Mouse (Mus musculus): ENCODE results near the gene Ydjc. TPM values are rescaled to one million over a fixed set of nuclear protein-coding genes. Genes with fewer than 3 reads are reported as not detected.

The Ydjc gene
- polyA plus RNA-seq, 1 experiment from 2014 or later = 19.8 TPM

- Histone ChIP-seq H3K27me3 (ENCODE audit: control insufficient read depth, insufficient read depth, low read length) (no peaks in the 10 kb centered on the region), H3K36me3 (ENCODE audit: control insufficient read depth, insufficient read depth, low read length) (no peaks in the 10 kb centered on the region), H3K9me3 (ENCODE audit: control insufficient read depth, low read length) (no peaks in the 10 kb centered on the region), H3K9ac (ENCODE audit: low read length) (peak overlapping the region; percentile 62), H3K27ac (replicated peaks) (peak overlapping the region; percentile 67), H3K4me3 (ENCODE audit: low read depth, low read length) (peak overlapping the region; percentile 76), H3K4me1 (replicated peaks; ENCODE audit: control insufficient read depth, insufficient read depth) (0 out of 2 replicates have a peak, but pooled peaks cover 2% of the 10 kb centered on the region), H3K4me2 (replicated peaks; ENCODE audit: low read depth) (peak overlapping the region; percentile 99)
- WGBS = 3% methylated on average over 43 of the region's 43 CpGs
- ATAC-seq (ENCODE audit: low FRiP score, low TSS enrichment) (no peak), DNase-seq (ENCODE audit: low spot score) (peak; percentile 50)
- TF ChIP-seq CTCF (IDR thresholded peaks at IDR 0.05; ENCODE audit: low read depth) (no peak; the same call in 1 of the 2 replicates), EP300 (optimal IDR thresholded peaks at IDR 0.05) (no peak)
Measured at GRCm38 (mm10) chr16:17131191-17132088, 13.0 kb upstream of the Ydjc start.

DNA sequence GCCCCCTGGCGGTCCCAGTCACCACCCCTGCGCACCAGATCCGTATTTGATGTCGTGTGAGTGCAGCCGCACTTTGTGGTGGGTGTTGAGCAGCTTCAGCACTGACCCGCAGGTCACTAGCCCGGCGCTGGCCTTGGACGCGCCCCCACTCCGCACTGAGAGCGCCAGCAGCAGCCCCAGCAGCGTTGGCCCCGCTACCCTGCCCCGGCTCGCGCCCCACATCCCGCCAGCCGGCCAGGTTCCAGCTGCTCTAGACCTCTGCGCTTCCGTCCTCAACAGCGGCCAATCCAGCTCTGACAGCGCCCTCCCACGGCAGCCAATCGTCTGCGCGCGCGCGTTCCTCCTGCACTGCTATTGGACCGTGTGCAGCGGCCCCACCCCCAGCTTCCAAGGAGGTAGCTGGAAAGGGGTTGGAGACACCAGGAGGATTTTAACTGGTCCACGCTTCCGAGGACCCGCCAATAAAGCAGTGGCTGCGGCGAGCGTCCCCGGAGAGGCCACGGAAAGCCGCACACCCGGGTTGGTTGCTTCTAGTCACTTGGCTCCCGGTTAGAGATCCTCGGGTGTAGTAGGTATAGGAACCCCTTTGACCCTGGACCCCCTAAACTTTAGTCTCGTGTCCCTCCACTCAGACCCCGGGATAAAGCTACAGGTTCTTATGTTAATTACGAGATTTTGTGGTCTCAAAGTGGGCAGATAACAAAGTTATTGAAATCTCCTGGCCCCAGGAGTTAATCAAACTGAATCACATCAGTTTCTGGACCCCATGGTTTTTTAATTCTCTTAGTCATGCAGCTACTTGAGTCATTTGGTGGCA lies 12.1 kb upstream of the Ydjc start, which contains the start of gene Sdf2l1:
Sdf2l1 (minus strand) TSS at position 295 of the 817 bp plus-strand sequence.
- DNase-seq (ENCODE audit: low spot score) (peak; percentile 99), ATAC-seq (ENCODE audit: low FRiP score, low TSS enrichment) (peak; percentile 99)
- Histone ChIP-seq H3K4me3 (ENCODE audit: low read depth, low read length) (peak within 1 kb of the TSS; percentile 76), H3K36me3 (ENCODE audit: control insufficient read depth, insufficient read depth, low read length) (no peaks in the 10 kb centered on the region), H3K9me3 (ENCODE audit: control insufficient read depth, low read length) (no peaks in the 10 kb centered on the region), H3K4me1 (replicated peaks; ENCODE audit: control insufficient read depth, insufficient read depth) (0 out of 2 replicates have a peak, but pooled peaks cover 2% of the 10 kb centered on the region), H3K27me3 (ENCODE audit: control insufficient read depth, insufficient read depth, low read length) (no peaks in the 10 kb centered on the region), H3K4me2 (replicated peaks; ENCODE audit: low read depth) (peak within 1 kb of the TSS; percentile 99), H3K27ac (replicated peaks) (peak within 1 kb of the TSS; percentile 67), H3K9ac (ENCODE audit: low read length) (peak within 1 kb of the TSS; percentile 62)
- TF ChIP-seq EP300 (optimal IDR thresholded peaks at IDR 0.05) (no peak), CTCF (IDR thresholded peaks at IDR 0.05; ENCODE audit: low read depth) (peak; percentile 48; the same call in 1 of the 2 replicates)
- WGBS = under 1% methylated on average over 46 of the region's 47 CpGs

DNA sequence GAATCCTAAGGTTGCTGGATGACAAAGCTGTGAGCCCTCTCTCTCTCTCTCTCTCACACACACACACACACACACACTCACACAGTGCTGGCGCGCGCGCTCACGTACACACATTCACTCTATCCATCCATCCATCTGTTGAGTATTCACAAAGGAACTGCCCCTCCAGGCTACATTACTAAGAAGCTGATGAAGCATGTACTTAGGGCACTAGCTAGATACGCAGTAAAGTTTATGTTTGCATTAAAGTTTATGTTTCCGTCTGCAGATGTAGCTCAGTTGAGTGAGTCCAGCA lies 11.6 kb upstream of the Ydjc start:
- Histone ChIP-seq H3K4me3 (ENCODE audit: low read depth, low read length) (peak overlapping the region; percentile 76), H3K4me2 (replicated peaks; ENCODE audit: low read depth) (peak overlapping the region; percentile 99), H3K27me3 (ENCODE audit: control insufficient read depth, insufficient read depth, low read length) (no peaks in the 10 kb centered on the region), H3K9me3 (ENCODE audit: control insufficient read depth, low read length) (no peaks in the 10 kb centered on the region), H3K4me1 (replicated peaks; ENCODE audit: control insufficient read depth, insufficient read depth) (0 out of 2 replicates have a peak, but pooled peaks cover 2% of the 10 kb centered on the region), H3K36me3 (ENCODE audit: control insufficient read depth, insufficient read depth, low read length) (no peaks in the 10 kb centered on the region), H3K27ac (replicated peaks) (no peak overlapping the region), H3K9ac (ENCODE audit: low read length) (no peak overlapping the region)
- TF ChIP-seq CTCF (IDR thresholded peaks at IDR 0.05; ENCODE audit: low read depth) (no peak), EP300 (optimal IDR thresholded peaks at IDR 0.05) (no peak)
- ATAC-seq (ENCODE audit: low FRiP score, low TSS enrichment) (no peak), DNase-seq (ENCODE audit: low spot score) (no peak)
- WGBS = 12% methylated on average over 7 of the region's 7 CpGs

- Histone ChIP-seq H3K4me2 (replicated peaks; ENCODE audit: low read depth) (no peak overlapping the region), H3K9ac (ENCODE audit: low read length) (no peak overlapping the region), H3K36me3 (ENCODE audit: control insufficient read depth, insufficient read depth, low read length) (no peaks in the 10 kb centered on the region), H3K4me1 (replicated peaks; ENCODE audit: control insufficient read depth, insufficient read depth) (no peaks in the 10 kb centered on the region), H3K27ac (replicated peaks) (no peak overlapping the region), H3K27me3 (ENCODE audit: control insufficient read depth, insufficient read depth, low read length) (no peaks in the 10 kb centered on the region), H3K9me3 (ENCODE audit: control insufficient read depth, low read length) (no peaks in the 10 kb centered on the region), H3K4me3 (ENCODE audit: low read depth, low read length) (no peak overlapping the region)
- no peak for DNase-seq (ENCODE audit: low spot score)
- WGBS = 78% methylated on average over 15 of the region's 15 CpGs
- ATAC-seq (ENCODE audit: low FRiP score, low TSS enrichment) = no peak
- TF ChIP-seq CTCF (IDR thresholded peaks at IDR 0.05; ENCODE audit: low read depth) (no peak), EP300 (optimal IDR thresholded peaks at IDR 0.05) (no peak)
Measured at GRCm38 (mm10) chr16:17137355-17137754, 7.1 kb upstream of the Ydjc start.

DNA sequence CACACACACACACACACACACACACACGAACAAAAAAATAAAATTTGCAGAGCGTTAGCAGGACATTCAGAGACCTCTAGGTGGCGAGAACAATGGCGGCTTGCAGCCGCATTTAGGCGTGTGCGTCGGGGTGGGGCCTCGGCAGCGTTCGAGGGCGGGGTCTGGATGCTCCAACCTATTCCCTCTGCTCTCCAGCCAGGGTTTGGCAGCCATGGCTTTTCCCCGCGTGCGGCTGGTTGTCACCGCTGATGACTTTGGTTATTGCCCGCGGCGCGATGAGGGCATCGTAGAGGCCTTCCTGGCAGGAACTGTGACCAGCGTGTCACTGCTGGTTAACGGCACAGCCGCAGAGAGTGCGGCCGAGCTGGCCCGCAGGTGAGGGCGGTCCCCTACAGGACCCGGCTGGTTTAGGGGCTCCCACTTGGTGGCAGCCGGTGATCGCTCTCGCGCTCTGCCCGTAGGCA lies 2.4 kb downstream of the Ydjc start, which contains the start of gene Ccdc116:
Ccdc116 (minus strand) TSS at position 458 of the 464 bp plus-strand sequence.
- Histone ChIP-seq H3K27me3 (ENCODE audit: control insufficient read depth, insufficient read depth, low read length) (no peaks in the 10 kb centered on the region), H3K4me3 (ENCODE audit: low read depth, low read length) (peak within 1 kb of the TSS; percentile 57), H3K27ac (replicated peaks) (peak within 1 kb of the TSS; percentile 67; the same call in 1 of the 2 replicates), H3K9me3 (ENCODE audit: control insufficient read depth, low read length) (no peaks in the 10 kb centered on the region), H3K36me3 (ENCODE audit: control insufficient read depth, insufficient read depth, low read length) (no peaks in the 10 kb centered on the region), H3K9ac (ENCODE audit: low read length) (peak within 1 kb of the TSS; percentile 63), H3K4me2 (replicated peaks; ENCODE audit: low read depth) (peak within 1 kb of the TSS; percentile 98), H3K4me1 (replicated peaks; ENCODE audit: control insufficient read depth, insufficient read depth) (0 out of 2 replicates have a peak, but pooled peaks cover 4% of the 10 kb centered on the region)
- DNase-seq (ENCODE audit: low spot score) (peak; percentile 90), ATAC-seq (ENCODE audit: low FRiP score, low TSS enrichment) (peak; percentile 74)
- WGBS = 0% methylated on average over 34 of the region's 34 CpGs
- TF ChIP-seq CTCF (IDR thresholded peaks at IDR 0.05; ENCODE audit: low read depth) = peak; percentile 75
- TF ChIP-seq EP300 (optimal IDR thresholded peaks at IDR 0.05) = no peak
